Mouse (Mus musculus) frontal cortex, postnatal 25 days (tissue): Measurements from ENCODE around the gene Ccnt1.

ENCODE experiments used
- DNase-seq, 2 experiments: peaks; one replicate each; pipeline ENCODE4 v3.0.0; 2022; ENCODE audit warnings: low spot score in 2 of 2

Gene Ccnt1

GRCm38 (mm10) chr15:98570873-98571538 is at the start of gene Ccnt1, which contains the start of gene 4930415O20Rik:
Gene Ccnt1, minus strand, starts transcription at chr15:98570923.
Gene 4930415O20Rik, plus strand, starts transcription at chr15:98571004.
- no peak for DNase-seq

- DNase-seq, result peak; percentile 72 to 80
Measured at GRCm38 (mm10) chr15:98617176-98617537, 46.4 kb upstream of the Ccnt1 start.

- DNase-seq, result no peak
Measured at GRCm38 (mm10) chr15:98616362-98617175, 45.8 kb upstream of the Ccnt1 start.

- DNase-seq, result no peak
Measured at GRCm38 (mm10) chr15:98615751-98616150, 45.0 kb upstream of the Ccnt1 start.

- no peak for DNase-seq
Measured at GRCm38 (mm10) chr15:98614971-98615370, 44.2 kb upstream of the Ccnt1 start.

- no peak for DNase-seq
Measured at GRCm38 (mm10) chr15:98614551-98614950, 43.8 kb upstream of the Ccnt1 start.

GRCm38 (mm10) chr15:98612229-98612628 is 41.5 kb upstream of the Ccnt1 start:
- no peak for DNase-seq

- no peak for DNase-seq
Measured at GRCm38 (mm10) chr15:98610131-98610633, 39.5 kb upstream of the Ccnt1 start.

- peak; percentile 46 to 51 for DNase-seq
Measured at GRCm38 (mm10) chr15:98609331-98610130, 38.8 kb upstream of the Ccnt1 start, which contains the start of gene Adcy6. Gene Adcy6, minus strand, starts transcription at chr15:98610076.

GRCm38 (mm10) chr15:98608784-98609250 is 38.1 kb upstream of the Ccnt1 start:
- DNase-seq, result no peak

- no peak for DNase-seq
Measured at GRCm38 (mm10) chr15:98608058-98608783, 37.5 kb upstream of the Ccnt1 start.

GRCm38 (mm10) chr15:98607557-98607956 is 36.8 kb upstream of the Ccnt1 start:
- no peak for DNase-seq

- no peak for DNase-seq
Measured at GRCm38 (mm10) chr15:98606739-98607138, 36.0 kb upstream of the Ccnt1 start.

- no peak for DNase-seq
Measured at GRCm38 (mm10) chr15:98606051-98606536, 35.4 kb upstream of the Ccnt1 start.

GRCm38 (mm10) chr15:98604041-98604575 is 33.4 kb upstream of the Ccnt1 start:
- DNase-seq, result no peak

GRCm38 (mm10) chr15:98602921-98603458 is 32.3 kb upstream of the Ccnt1 start:
- no peak for DNase-seq

GRCm38 (mm10) chr15:98602191-98602881 is 31.6 kb upstream of the Ccnt1 start:
- no peak for DNase-seq

GRCm38 (mm10) chr15:98601832-98602190 is 31.1 kb upstream of the Ccnt1 start:
- DNase-seq, result no peak

GRCm38 (mm10) chr15:98600036-98600709 is 29.4 kb upstream of the Ccnt1 start:
- no peak for DNase-seq
